Mouse (Mus musculus) mesoderm, embryonic 11.5 days (tissue): ENCODE measurements around the gene Dcun1d3.

Experiments
- DNase-seq: peaks from one replicate; pipeline ENCODE4 v3.0.0-alpha.2; 2012; ENCODE audit warnings: low read depth, low spot score

Gene Dcun1d3

GRCm38 (mm10) chr7:119807396-119807795 lies 88.7 kb downstream of the Dcun1d3 start:
- no peak for DNase-seq
